Mouse (Mus musculus): ENCODE data around the gene Dmrtc2. TPM values are rescaled to one million over a fixed set of nuclear protein-coding genes. Genes with fewer than 3 reads are reported as not detected.

Gene Dmrtc2
- polyA plus RNA-seq, 1 experiment from 2014 or later, result 0.30 TPM

DNA sequence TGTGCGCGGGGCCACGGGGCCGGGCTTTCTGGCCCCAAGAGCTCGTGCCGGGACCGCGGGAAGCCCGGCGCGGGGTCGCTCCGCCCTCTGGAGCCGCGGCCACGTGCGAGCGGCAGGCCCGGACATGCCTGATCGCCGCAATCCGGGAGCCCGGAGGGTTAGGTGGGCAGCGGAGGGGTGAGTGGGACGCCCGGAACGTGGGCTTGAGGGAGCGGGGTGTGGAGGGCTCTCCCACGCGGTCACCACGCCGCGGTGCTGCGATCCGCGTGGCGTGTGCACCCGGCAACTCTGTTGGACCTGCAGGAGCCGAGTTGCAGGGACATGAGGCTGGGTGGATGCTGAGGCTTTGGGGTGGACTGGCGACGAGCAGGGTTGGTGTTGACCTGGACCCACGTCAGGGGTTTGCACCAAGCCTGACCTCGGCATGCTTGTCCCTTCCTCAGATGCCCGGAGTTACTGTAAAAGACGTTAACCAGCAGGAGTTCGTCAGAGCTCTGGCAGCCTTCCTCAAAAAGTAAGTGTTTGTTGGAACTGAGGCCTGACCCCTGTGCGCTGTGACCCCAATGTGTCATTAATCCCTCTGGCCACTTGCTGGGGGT is 14.9 kb downstream of the Dmrtc2 start:
- H3K4me1 ChIP-seq (ENCODE audit: control insufficient read depth, insufficient read depth, low read depth, low read length), result peaks cover 21% of the 10 kb centered on the region

DNA sequence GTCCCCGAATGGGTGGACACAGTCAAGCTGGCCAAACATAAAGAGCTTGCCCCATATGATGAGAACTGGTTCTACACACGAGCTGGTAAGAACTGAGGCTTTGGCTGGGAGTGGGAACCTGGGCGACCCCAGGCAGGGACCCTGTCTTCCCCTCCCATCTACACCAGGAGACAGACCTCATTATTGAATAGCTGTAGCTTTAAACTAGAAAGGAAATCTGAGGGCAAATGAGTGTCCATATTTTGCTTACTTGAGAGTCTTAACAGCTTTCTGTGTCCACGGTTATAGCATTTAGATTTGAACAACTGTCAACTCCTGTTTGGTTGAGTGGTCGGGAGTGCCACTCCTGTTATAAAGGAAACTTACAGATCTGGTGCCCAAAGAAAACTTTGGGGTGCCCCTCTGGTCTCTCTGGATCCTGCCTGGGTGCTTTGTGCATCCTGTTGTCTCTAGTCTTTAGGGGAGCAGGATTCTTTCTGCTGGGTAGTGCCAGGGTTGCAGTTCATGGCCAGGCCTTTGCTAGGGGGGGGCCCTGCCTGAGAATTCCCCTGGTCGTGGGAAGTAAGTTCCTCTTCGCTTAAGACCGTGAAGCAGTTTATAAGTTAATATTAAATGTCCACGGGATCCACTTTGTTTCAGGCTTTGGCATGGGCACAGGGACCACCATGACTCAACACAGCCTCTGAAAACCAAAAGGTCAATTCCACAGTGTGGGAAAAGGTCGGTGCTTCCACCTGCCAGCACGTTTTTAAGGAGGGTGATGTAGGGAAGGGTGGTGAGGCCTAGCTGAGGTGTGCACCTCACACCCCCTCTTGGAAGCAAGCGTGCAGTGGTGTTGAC is 15.8 kb downstream of the Dmrtc2 start:
- 45% methylated on average over 12 of the region's 12 CpGs for WGBS

More for the DNA sequence above, 14.9 kb downstream of the Dmrtc2 start:
- ATAC-seq, result peak; percentile 0; the same call in 1 of the 2 replicates
- peak overlapping the region; percentile 88 for H3K27ac ChIP-seq (ENCODE audit: low read depth, low read length)
- H3K9me3 ChIP-seq (ENCODE audit: control insufficient read depth, low read length), result no peaks in the 10 kb centered on the region
- H3K4me2 ChIP-seq (ENCODE audit: low read length), result peak overlapping the region; percentile 83
- H3K36me3 ChIP-seq (ENCODE audit: control insufficient read depth, insufficient read depth, low read length), result peaks cover 29% of the 10 kb centered on the region
- H3K27me3 ChIP-seq (replicated peaks; ENCODE audit: control insufficient read depth, insufficient read depth, low read length), result no peaks in the 10 kb centered on the region
- peak overlapping the region; percentile 97 for H3K4me3 ChIP-seq (ENCODE audit: low read length)
- under 1% methylated on average over 45 of the region's 47 CpGs for WGBS
- H3K9ac ChIP-seq (ENCODE audit: low read depth, low read length), result peak overlapping the region; percentile 100

DNA sequence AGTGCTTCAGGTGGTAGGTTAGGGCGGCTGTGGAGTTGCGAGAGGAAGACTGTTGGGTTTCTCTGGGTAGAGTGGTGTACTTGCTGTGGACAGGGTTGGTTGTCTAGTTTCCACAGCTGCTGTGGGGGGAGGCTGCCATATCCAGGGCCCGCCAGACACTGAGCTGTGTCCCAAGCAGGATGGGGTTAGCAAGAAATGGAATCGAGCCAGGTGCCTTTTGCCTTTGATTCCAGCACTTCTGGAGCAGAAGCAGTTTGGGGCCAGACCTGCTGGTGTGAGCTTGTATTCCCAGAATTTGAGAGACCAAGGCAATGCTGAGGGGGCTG is 16.4 kb downstream of the Dmrtc2 start:
- WGBS, result 64% methylated on average over 4 of the region's 4 CpGs

More for the DNA sequence above, 15.8 kb downstream of the Dmrtc2 start:
- H3K36me3 ChIP-seq (ENCODE audit: control insufficient read depth, insufficient read depth, low read length), result peaks cover 35% of the 10 kb centered on the region
- peak overlapping the region; percentile 83 for H3K4me2 ChIP-seq (ENCODE audit: low read length)
- no peaks in the 10 kb centered on the region for H3K9me3 ChIP-seq (ENCODE audit: control insufficient read depth, low read length)
- ATAC-seq, result no peak
- H3K27me3 ChIP-seq (replicated peaks; ENCODE audit: control insufficient read depth, insufficient read depth, low read length), result no peaks in the 10 kb centered on the region
- H3K4me3 ChIP-seq (ENCODE audit: low read length), result peak overlapping the region; percentile 97
- no peak overlapping the region for H3K27ac ChIP-seq (ENCODE audit: low read depth, low read length)
- peaks cover 21% of the 10 kb centered on the region for H3K4me1 ChIP-seq (ENCODE audit: control insufficient read depth, insufficient read depth, low read depth, low read length)
- peak overlapping the region; percentile 100 for H3K9ac ChIP-seq (ENCODE audit: low read depth, low read length)

DNA sequence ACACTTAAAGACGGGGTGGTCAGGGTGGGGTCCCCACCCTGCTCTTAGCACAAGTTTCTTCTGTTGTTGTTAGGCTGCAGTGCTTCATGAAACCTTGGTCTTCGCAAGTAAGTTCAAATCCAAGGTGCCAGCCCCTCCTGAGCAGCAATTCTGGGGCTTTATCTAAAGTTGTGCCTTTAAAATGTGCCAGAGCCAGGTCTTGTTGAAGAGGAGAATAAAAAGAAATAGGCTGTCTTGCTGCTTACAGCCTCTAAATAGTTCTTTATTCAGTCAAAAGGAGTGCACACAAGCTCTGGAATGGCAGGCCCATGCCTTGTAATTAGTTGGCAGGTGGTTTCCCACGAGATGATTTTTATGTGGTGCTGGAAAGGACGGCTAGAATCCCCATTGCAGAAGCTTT is 17.2 kb downstream of the Dmrtc2 start:
- Histone ChIP-seq H3K9me3 (ENCODE audit: control insufficient read depth, low read length) (no peaks in the 10 kb centered on the region), H3K4me3 (ENCODE audit: low read length) (no peak overlapping the region), H3K27ac (ENCODE audit: low read depth, low read length) (no peak overlapping the region), H3K4me1 (ENCODE audit: control insufficient read depth, insufficient read depth, low read depth, low read length) (peaks cover 21% of the 10 kb centered on the region), H3K27me3 (replicated peaks; ENCODE audit: control insufficient read depth, insufficient read depth, low read length) (no peaks in the 10 kb centered on the region), H3K4me2 (ENCODE audit: low read length) (no peak overlapping the region), H3K36me3 (ENCODE audit: control insufficient read depth, insufficient read depth, low read length) (peaks cover 37% of the 10 kb centered on the region), H3K9ac (ENCODE audit: low read depth, low read length) (no peak overlapping the region; the same call in none of the 2 replicates)
- WGBS, result 68% methylated on average over 4 of the region's 4 CpGs
- no peak for ATAC-seq

More for the DNA sequence above, 16.4 kb downstream of the Dmrtc2 start:
- no peak overlapping the region for H3K27ac ChIP-seq (ENCODE audit: low read depth, low read length)
- no peaks in the 10 kb centered on the region for H3K9me3 ChIP-seq (ENCODE audit: control insufficient read depth, low read length)
- H3K27me3 ChIP-seq (replicated peaks; ENCODE audit: control insufficient read depth, insufficient read depth, low read length), result no peaks in the 10 kb centered on the region
- H3K9ac ChIP-seq (ENCODE audit: low read depth, low read length), result peak overlapping the region; percentile 100
- H3K4me2 ChIP-seq (ENCODE audit: low read length), result peak overlapping the region; percentile 83
- peaks cover 21% of the 10 kb centered on the region for H3K4me1 ChIP-seq (ENCODE audit: control insufficient read depth, insufficient read depth, low read depth, low read length)
- H3K4me3 ChIP-seq (ENCODE audit: low read length), result no peak overlapping the region
- no peak for ATAC-seq
- peaks cover 37% of the 10 kb centered on the region for H3K36me3 ChIP-seq (ENCODE audit: control insufficient read depth, insufficient read depth, low read length)

DNA sequence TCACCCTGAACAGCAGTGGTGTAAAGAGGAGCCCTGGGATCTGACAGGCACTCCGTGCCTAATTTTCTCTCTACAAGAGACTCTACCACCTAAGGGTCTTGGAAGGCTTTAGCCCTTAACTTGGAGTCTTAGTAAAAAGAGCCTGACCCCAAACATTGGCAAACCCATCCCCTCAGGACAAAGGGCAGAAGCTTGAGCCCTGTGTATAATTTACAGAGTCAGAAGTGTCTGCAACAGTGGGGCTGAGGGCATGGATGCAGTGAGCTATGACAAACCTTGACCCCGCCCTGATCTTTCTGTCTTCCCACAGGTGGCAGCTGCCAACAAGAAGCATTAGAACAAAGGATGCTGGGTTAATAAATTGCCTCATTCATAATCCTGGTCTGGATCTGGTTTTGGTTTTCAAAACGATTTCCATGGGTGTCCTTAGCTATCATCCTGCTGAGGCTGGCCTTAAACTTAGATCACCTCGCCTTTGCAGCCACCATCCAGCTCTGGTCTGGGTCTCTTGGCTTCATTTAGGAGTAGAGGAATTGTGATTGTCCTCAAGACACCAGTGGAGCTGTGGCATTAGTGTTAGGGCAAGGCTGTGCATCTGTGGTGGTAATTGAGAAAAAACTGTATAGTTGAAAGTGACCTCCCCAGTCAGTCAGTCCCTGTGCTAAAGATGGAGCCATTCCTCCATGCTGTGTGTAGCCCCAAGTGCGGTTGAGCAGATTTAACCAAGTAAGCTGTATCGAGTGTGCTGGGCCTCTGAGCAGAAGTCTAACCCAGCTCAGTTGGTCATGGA is 19.8 kb downstream of the Dmrtc2 start:
- peaks cover 37% of the 10 kb centered on the region for H3K36me3 ChIP-seq (ENCODE audit: control insufficient read depth, insufficient read depth, low read length)
- no peak overlapping the region for H3K4me2 ChIP-seq (ENCODE audit: low read length)
- H3K4me1 ChIP-seq (ENCODE audit: control insufficient read depth, insufficient read depth, low read depth, low read length), result peaks cover 21% of the 10 kb centered on the region
- 80% methylated on average over 6 of the region's 6 CpGs for WGBS
- no peak overlapping the region for H3K9ac ChIP-seq (ENCODE audit: low read depth, low read length)
- no peaks in the 10 kb centered on the region for H3K27me3 ChIP-seq (replicated peaks; ENCODE audit: control insufficient read depth, insufficient read depth, low read length)
- no peak for ATAC-seq
- H3K4me3 ChIP-seq (ENCODE audit: low read length), result no peak overlapping the region
- no peaks in the 10 kb centered on the region for H3K9me3 ChIP-seq (ENCODE audit: control insufficient read depth, low read length)
- H3K27ac ChIP-seq (ENCODE audit: low read depth, low read length), result peak overlapping the region; percentile 6; the same call in 1 of the 2 replicates

DNA sequence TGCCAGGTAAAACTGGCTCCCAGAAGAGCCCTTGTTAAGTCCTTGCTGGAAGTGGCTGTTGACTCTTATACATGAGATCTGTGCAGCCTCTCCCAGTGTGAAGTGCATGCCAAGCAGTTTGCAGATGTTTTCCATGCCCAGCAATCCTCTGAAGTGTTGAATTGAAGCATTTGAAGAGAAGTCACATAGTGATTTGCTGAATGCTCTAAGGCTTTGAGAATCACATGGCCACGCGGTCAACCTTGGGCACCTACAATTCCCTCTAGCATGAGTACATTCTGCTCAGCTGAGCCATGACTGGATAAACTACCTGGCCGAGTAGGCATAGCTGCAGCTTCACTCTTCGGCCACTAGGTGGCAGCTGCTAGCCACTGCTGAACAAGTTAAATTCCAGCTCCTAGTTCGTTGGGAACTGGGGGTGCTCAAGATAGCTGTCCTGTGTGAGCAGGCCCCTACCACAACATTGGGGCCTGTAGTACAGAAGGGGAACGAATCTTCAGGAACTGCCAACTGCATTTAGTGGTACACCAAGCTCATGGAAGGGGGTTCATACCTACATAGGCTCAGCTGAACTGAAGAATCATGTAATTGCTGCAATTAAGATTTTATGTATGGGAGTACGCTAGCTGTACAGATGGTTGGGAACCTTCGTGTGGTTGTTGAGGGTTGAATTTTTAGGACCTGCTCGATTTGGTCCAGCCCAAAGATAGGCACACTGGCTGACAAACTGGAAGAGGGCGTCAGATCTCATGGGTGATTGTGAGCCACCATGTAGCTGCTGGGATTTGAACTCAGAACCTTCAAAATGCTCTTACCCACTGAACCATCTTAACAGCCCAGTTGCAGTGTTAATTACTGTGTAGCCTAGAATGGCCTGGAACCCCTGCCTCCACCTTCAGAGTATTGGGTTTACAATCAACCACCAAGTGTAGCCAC is 20.7 kb downstream of the Dmrtc2 start:
- WGBS, result 34% methylated on average over 10 of the region's 10 CpGs
- Histone ChIP-seq H3K27ac (ENCODE audit: low read depth, low read length) (0 out of 2 replicates have a peak overlapping the region, but pooled peaks have one; percentile 6), H3K9me3 (ENCODE audit: control insufficient read depth, low read length) (no peaks in the 10 kb centered on the region), H3K27me3 (replicated peaks; ENCODE audit: control insufficient read depth, insufficient read depth, low read length) (no peaks in the 10 kb centered on the region), H3K9ac (ENCODE audit: low read depth, low read length) (no peak overlapping the region), H3K4me1 (ENCODE audit: control insufficient read depth, insufficient read depth, low read depth, low read length) (peaks cover 17% of the 10 kb centered on the region), H3K4me2 (ENCODE audit: low read length) (no peak overlapping the region), H3K36me3 (ENCODE audit: control insufficient read depth, insufficient read depth, low read length) (peaks cover 37% of the 10 kb centered on the region), H3K4me3 (ENCODE audit: low read length) (no peak overlapping the region)
- ATAC-seq, result peak; percentile 68

DNA sequence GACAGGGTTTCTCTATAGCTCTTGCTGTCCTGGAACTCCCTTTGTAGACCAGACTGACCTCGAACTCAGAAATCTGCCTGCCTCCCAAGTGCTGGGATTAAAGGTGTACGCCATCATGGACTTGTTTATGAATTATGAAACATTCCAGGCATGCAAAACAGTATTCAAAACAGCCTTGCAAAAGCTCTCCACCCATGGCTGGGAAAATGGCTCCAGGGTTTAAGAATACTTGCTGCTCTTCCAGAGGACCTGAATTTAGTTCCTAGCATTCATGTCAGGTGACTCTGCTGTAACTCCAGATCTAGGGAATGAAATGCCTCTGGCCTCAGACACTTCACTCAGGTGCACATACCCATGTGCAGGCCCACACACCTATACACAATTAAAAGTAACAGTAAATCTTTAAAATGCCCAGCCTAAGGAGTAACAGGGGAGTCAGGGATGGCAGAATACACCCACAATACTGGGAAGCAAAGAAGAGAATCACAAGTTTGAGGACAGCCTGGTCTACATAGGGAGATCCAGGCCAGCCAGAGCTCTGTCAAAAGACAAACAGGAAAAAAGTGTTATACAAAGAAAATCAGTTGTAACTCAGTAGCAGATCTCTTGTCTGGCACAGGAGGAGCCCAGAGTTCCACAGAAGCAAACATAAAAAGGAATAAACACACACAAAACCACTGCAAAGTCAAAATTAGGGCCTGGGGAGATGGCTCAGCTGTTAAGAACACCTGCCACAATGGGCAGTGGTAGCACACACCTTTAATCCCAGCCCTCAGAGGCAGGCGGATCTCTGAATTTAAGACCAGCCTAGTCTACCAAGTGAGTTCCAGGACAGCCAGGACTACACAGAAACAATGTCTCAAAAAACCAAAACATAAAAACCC is 21.6 kb downstream of the Dmrtc2 start:
- no peak for ATAC-seq
- peaks cover 33% of the 10 kb centered on the region for H3K36me3 ChIP-seq (ENCODE audit: control insufficient read depth, insufficient read depth, low read length)

DNA sequence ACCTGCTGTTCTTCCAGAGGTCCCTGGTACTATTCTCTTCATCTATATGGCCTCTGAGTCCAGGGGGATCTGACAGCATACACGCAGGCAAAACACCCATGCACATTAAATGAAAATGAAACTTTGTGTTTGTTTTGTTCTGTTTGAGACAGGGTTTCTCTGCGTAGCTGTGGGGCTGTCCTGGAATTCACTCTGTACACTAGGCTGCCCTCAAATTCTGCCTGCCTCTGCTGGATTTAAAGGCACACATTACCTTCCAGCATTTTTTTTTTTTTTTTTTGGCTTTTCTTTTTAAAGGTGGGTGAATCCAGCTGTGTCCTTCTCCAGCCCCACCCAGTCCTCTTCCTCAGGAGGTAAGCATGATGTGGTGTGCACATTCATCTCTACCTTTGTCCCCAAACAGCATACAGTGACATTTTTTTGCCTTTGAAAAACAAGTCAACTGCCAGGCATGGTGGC is 22.3 kb downstream of the Dmrtc2 start:
- whole genome bisulfite sequencing, result 67% methylated on average over 2 of the region's 2 CpGs
- ATAC-seq, result no peak
- Histone ChIP-seq H3K27ac (ENCODE audit: low read depth, low read length) (no peak overlapping the region), H3K27me3 (replicated peaks; ENCODE audit: control insufficient read depth, insufficient read depth, low read length) (no peaks in the 10 kb centered on the region), H3K9me3 (ENCODE audit: control insufficient read depth, low read length) (no peaks in the 10 kb centered on the region), H3K9ac (ENCODE audit: low read depth, low read length) (no peak overlapping the region), H3K36me3 (ENCODE audit: control insufficient read depth, insufficient read depth, low read length) (peaks cover 31% of the 10 kb centered on the region), H3K4me2 (ENCODE audit: low read length) (no peak overlapping the region), H3K4me3 (ENCODE audit: low read length) (no peak overlapping the region), H3K4me1 (ENCODE audit: control insufficient read depth, insufficient read depth, low read depth, low read length) (peaks cover 5% of the 10 kb centered on the region)

More for the DNA sequence above, 21.6 kb downstream of the Dmrtc2 start:
- 79% methylated on average over 3 of the region's 3 CpGs for WGBS
- Histone ChIP-seq H3K9me3 (ENCODE audit: control insufficient read depth, low read length) (no peaks in the 10 kb centered on the region), H3K9ac (ENCODE audit: low read depth, low read length) (no peak overlapping the region), H3K27ac (ENCODE audit: low read depth, low read length) (no peak overlapping the region), H3K4me2 (ENCODE audit: low read length) (no peak overlapping the region), H3K4me3 (ENCODE audit: low read length) (no peak overlapping the region), H3K27me3 (replicated peaks; ENCODE audit: control insufficient read depth, insufficient read depth, low read length) (no peaks in the 10 kb centered on the region), H3K4me1 (ENCODE audit: control insufficient read depth, insufficient read depth, low read depth, low read length) (peaks cover 7% of the 10 kb centered on the region)
